Mouse (Mus musculus) megakaryocyte, embryonic 14.5 days (primary cell): Measurements from ENCODE around the gene Gpr155. TPM values are rescaled to one million over a fixed set of nuclear protein-coding genes. Genes with fewer than 3 reads are reported as not detected.

Experiments
- H3K27me3 ChIP-seq: replicated peaks from 2 replicates; pipeline ENCODE3; 2012; ENCODE audit warnings: inconsistent platforms
- H3K36me3 ChIP-seq: replicated peaks from 2 replicates; pipeline ENCODE3; 2012; ENCODE audit warnings: low read length, inconsistent platforms, mixed read lengths
- H3K4me1 ChIP-seq: 2 replicates; pipeline ENCODE4 v1.6.1; 2012; ENCODE audit warnings: inconsistent platforms
- H3K4me3 ChIP-seq: replicated peaks from 2 replicates; pipeline ENCODE3; 2012; ENCODE audit warnings: moderate library complexity, mild to moderate bottlenecking, inconsistent platforms
- H3K9me3 ChIP-seq: 2 replicates; pipeline ENCODE4 v1.6.1; 2012; ENCODE audit warnings: inconsistent platforms
- FLI1 ChIP-seq: IDR thresholded peaks from 2 replicates; pipeline ENCODE4 v1.6.1; 2012; ENCODE audit warnings: low read length, inconsistent platforms, mixed read lengths
- GATA1 ChIP-seq: IDR thresholded peaks from 3 replicates; pipeline ENCODE4 v1.6.1; 2012; ENCODE audit warnings: mixed read lengths, low read length, inconsistent platforms, borderline replicate concordance
- polyA plus RNA-seq: library from polyadenylated mRNA; stranded (reverse); fragments of >175 nt; gene quantifications from 2 replicates; pipeline ENCODE4 v1.2.3, GENCODE M21; 2012; ENCODE audit warnings: low replicate concordance; ENCODE audit not compliant: insufficient read depth

Gpr155 gene
- polyA plus RNA-seq, 1 experiment = 0.46 TPM

GRCm38 (mm10) chr2:73407662-73408061 is 21.3 kb upstream of the Gpr155 start:
- Histone ChIP-seq H3K4me1 (no peaks in the 10 kb centered on the region), H3K27me3 (peaks cover 23% of the 10 kb centered on the region), H3K4me3 (no peak overlapping the region), H3K9me3 (peaks cover 14% of the 10 kb centered on the region), H3K36me3 (no peaks in the 10 kb centered on the region)
- TF ChIP-seq FLI1 = no peak
- TF ChIP-seq GATA1 = no peak

- Histone ChIP-seq H3K9me3 (peaks cover 14% of the 10 kb centered on the region), H3K36me3 (no peaks in the 10 kb centered on the region), H3K27me3 (peaks cover 25% of the 10 kb centered on the region), H3K4me3 (no peak overlapping the region), H3K4me1 (no peaks in the 10 kb centered on the region)
- TF ChIP-seq GATA1 = no peak
- TF ChIP-seq FLI1 = no peak
Observed at GRCm38 (mm10) chr2:73406336-73406915, 20.1 kb upstream of the Gpr155 start.

DNA sequence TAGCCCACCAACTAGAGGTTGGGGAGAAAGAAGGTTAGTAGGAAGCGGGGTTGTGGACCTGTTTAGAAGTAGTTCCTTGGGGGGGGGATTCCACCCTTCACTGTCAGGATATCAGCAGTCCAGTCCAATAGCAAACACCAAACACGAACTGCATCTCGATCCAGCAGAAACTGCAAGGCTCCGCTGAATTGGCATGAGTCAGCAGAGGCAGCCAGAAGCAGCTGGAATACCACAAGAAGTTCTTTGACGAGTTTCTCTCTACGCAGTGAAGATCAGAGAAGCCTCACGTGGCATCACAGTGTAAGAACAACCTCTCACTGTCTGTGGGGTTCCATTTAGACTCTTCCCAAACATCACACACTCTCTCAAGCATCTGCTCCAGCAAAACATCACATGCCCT is 18.6 kb upstream of the Gpr155 start:
- Histone ChIP-seq H3K4me3 (no peak overlapping the region), H3K4me1 (no peaks in the 10 kb centered on the region), H3K27me3 (peaks cover 31% of the 10 kb centered on the region), H3K36me3 (no peaks in the 10 kb centered on the region), H3K9me3 (peaks cover 14% of the 10 kb centered on the region)
- TF ChIP-seq GATA1 (no peak), FLI1 (no peak)

- TF ChIP-seq GATA1 = no peak
- no peak for TF ChIP-seq FLI1
Observed at GRCm38 (mm10) chr2:73404442-73404841, 18.1 kb upstream of the Gpr155 start.

GRCm38 (mm10) chr2:73403385-73404013 is 17.1 kb upstream of the Gpr155 start:
- peaks cover 14% of the 10 kb centered on the region for H3K9me3 ChIP-seq
- no peaks in the 10 kb centered on the region for H3K36me3 ChIP-seq
- H3K4me1 ChIP-seq = no peaks in the 10 kb centered on the region
- H3K4me3 ChIP-seq = no peak overlapping the region
- TF ChIP-seq GATA1 = no peak
- TF ChIP-seq FLI1 = no peak
- H3K27me3 ChIP-seq = peaks cover 38% of the 10 kb centered on the region

More at GRCm38 (mm10) chr2:73404442-73404841, 18.1 kb upstream of the Gpr155 start:
- Histone ChIP-seq H3K36me3 (no peaks in the 10 kb centered on the region), H3K9me3 (peaks cover 14% of the 10 kb centered on the region), H3K4me3 (no peak overlapping the region), H3K27me3 (peaks cover 33% of the 10 kb centered on the region), H3K4me1 (no peaks in the 10 kb centered on the region)

- H3K9me3 ChIP-seq = peaks cover 23% of the 10 kb centered on the region
- no peak overlapping the region for H3K4me3 ChIP-seq
- no peaks in the 10 kb centered on the region for H3K4me1 ChIP-seq
- no peaks in the 10 kb centered on the region for H3K36me3 ChIP-seq
- peaks cover 49% of the 10 kb centered on the region for H3K27me3 ChIP-seq
- no peak for TF ChIP-seq GATA1
- no peak for TF ChIP-seq FLI1
Observed at GRCm38 (mm10) chr2:73401689-73402088, 15.3 kb upstream of the Gpr155 start.

DNA sequence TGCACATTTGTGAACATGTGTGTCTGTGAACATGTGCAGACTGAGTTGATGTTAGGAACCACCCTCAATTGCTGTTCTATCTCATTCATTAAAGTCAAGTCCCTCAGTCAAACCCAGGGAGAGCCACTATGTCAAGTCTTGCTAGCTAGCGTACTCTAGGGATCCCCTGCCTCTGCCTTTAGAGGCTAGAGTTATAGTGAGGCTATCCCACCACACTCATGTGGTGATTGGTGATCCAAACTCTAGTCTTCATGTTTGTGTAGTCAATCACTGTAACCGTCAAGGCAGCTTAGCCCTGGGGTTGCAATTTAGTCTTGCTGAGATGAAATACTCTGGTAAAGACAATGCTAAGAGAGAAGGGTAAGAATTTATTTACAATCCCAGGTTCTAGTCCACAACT is 11.1 kb upstream of the Gpr155 start:
- H3K36me3 ChIP-seq = no peaks in the 10 kb centered on the region

GRCm38 (mm10) chr2:73396828-73397325 is 10.5 kb upstream of the Gpr155 start:
- H3K36me3 ChIP-seq = no peaks in the 10 kb centered on the region
- H3K27me3 ChIP-seq = peaks cover 80% of the 10 kb centered on the region
- no peaks in the 10 kb centered on the region for H3K4me1 ChIP-seq
- TF ChIP-seq FLI1 = no peak
- TF ChIP-seq GATA1 = no peak
- H3K9me3 ChIP-seq = peaks cover 10% of the 10 kb centered on the region
- H3K4me3 ChIP-seq = no peak overlapping the region

More for the DNA sequence above, 11.1 kb upstream of the Gpr155 start:
- Histone ChIP-seq H3K27me3 (peaks cover 80% of the 10 kb centered on the region), H3K4me1 (no peaks in the 10 kb centered on the region), H3K9me3 (peaks cover 10% of the 10 kb centered on the region), H3K4me3 (no peak overlapping the region)
- TF ChIP-seq FLI1 (no peak), GATA1 (no peak)

GRCm38 (mm10) chr2:73395516-73395915 is 9.1 kb upstream of the Gpr155 start:
- Histone ChIP-seq H3K4me3 (no peak overlapping the region), H3K9me3 (peaks cover 10% of the 10 kb centered on the region), H3K36me3 (no peaks in the 10 kb centered on the region), H3K27me3 (peaks cover 85% of the 10 kb centered on the region), H3K4me1 (no peaks in the 10 kb centered on the region)
- TF ChIP-seq FLI1 = no peak
- TF ChIP-seq GATA1 = no peak

DNA sequence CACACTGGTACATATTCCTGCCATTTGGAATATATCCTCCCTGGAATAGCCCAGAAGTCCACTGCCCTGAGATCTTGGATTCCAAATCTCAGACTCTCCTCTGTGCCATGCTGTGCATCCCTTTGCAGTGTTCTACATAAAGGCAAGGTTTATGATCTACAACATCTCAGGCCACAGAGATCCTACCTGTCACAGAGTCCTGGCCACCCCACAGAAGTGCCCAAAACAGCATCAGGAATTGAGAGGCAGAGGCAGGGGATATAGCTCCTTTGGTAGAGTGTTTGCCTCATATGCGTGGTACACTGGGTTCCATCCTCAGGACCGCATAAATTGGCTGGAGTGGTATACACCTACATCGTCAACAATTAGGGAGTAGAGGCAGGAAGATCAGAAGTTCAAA is 8.1 kb upstream of the Gpr155 start:
- H3K36me3 ChIP-seq = no peaks in the 10 kb centered on the region
- peaks cover 10% of the 10 kb centered on the region for H3K9me3 ChIP-seq
- no peaks in the 10 kb centered on the region for H3K4me1 ChIP-seq
- no peak overlapping the region for H3K4me3 ChIP-seq
- TF ChIP-seq FLI1 = no peak
- no peak for TF ChIP-seq GATA1
- H3K27me3 ChIP-seq = peaks cover 79% of the 10 kb centered on the region

GRCm38 (mm10) chr2:73392772-73393171 is 6.4 kb upstream of the Gpr155 start:
- TF ChIP-seq GATA1 (no peak), FLI1 (no peak)
- peaks cover 66% of the 10 kb centered on the region for H3K27me3 ChIP-seq

More at GRCm38 (mm10) chr2:73392772-73393171, 6.4 kb upstream of the Gpr155 start:
- H3K36me3 ChIP-seq = no peaks in the 10 kb centered on the region
- H3K4me1 ChIP-seq = no peaks in the 10 kb centered on the region
- no peak overlapping the region for H3K4me3 ChIP-seq
- peaks cover 5% of the 10 kb centered on the region for H3K9me3 ChIP-seq
